Mouse (Mus musculus) C3H10T1/2 (cell line): ENCODE data around the gene Acvr2b. TPM values are rescaled to one million over a fixed set of nuclear protein-coding genes. Genes with fewer than 3 reads are reported as not detected.

Source experiments
- polyA plus RNA-seq, 2 experiments: library from polyadenylated mRNA; unstranded; fragments of >200 nt; fragmentation: generic; extraction: Trizol; gene quantifications; one replicate each; pipeline ENCODE4 v1.2.1; 2012; ENCODE audit warnings: missing spikeins in 2 of 2

Acvr2b gene
- 1 to 10 TPM; 1.9 to 2.7 TPM for polyA plus RNA-seq

DNA sequence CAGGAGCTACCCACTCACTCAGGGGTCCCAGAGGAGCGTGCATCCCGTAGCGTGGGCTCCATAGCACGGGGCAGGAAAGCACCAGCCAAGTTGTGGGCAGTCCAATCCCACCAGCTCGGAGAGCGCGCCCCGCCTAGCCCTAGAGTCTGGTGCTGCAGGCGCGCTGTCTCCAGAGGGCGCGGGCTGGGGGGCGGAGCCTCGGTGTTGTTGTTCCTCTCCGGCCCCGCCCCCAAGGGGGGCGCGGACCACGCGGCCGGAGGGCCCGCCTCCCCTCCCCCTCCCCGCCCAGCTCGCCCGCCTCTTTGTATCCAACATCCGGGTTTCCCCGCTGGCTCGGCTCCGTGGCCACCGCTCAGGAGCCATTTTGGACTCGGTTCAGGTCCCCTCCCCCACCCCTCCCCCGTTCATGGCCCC lies at the start of gene Acvr2b:
Acvr2b (plus strand) TSS at position 318 of the 414 bp plus-strand sequence.

DNA sequence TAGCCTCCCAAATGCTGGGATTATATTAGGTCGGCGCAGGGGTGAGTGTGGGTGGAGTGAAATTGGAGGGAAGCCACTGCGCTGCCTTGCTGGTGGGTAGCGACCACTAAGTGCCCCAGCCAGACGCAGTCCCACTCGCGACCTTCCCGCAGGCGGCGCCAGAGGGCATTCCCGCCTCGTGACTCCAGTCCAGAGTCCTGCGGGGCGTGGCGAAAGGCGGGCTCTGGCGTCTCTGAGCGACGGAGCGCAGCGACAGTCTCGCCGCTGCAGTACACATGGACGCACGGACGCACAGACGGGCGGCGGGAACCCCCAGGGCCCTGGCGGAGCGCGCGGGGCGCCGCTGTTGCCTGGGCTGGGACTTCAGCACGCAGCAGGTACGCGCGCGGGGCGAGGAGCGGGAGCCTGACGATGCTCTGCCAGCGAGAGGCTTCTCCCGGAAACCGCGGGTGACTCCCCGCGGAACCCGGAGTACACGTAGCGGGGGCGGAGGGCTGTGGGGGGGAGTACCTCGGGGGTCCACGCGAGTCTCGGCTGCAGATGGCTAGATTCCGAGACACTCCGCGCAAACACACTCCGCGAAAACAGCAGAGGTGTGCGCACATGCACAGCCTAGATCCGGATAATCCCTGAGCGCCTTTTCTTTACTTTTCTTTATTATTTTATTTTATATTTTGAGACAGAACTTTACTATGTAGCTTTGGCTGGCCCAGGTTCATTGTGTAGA lies 44.4 kb upstream of the Acvr2b start, which contains the start of gene Xylb:
Xylb (plus strand) TSS at position 51 of the 727 bp plus-strand sequence.

DNA sequence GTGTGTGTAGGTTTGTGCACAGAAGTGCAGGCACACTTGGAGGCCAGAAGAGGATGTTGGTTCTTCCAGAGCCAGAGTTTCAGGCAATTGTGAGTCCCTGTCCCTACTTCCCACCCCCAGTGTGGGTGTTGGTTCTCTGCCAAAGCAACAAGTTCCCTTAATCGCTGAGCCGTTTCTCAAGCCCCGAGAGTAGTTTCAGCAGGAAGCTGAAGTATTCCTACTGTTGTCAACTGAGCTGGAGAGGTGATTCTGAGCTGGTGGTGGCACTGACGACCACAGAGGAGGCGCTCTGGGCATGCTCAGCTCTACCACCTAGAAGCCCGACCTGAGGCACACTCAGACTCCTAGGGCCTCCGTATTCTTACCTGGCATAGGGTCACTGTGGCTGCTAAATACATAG lies 36.6 kb upstream of the Acvr2b start, which contains the start of gene Slc22a14:
Slc22a14 (minus strand) TSS at position 270 of the 400 bp plus-strand sequence.

DNA sequence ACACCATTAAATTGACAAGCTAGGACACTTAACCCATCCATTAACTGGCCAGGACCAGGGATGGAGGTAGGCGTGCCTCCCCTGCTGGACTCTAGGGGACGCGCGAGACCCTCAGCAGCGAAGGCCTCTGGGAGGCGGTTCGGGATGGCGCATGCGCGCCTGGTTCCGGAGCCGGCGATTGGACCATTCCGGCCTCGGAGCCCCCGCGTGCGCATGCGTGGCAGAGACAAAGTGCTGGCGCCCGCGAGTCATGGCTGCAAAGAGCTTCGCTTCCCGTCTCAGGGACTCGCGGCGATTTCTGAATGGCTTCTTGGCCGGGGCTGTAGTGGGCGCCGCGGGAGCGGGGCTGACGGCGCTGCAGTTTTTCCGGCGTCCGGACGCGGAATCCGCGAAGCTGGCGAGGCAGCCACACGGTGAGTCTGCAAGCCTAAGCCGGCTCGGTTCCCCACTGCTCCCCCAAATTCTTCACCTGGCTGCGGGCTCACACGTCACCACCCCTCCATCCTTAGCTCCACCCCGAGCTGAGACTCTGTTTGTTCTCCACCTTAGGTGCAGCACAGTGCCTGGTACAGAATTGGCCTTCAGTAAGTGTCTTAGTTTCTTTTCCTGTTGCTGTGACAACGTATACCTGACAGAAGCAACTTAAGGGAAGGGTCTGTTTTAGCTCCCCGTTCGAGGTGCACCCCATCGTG lies 43.0 kb downstream of the Acvr2b start, which contains the start of gene Exog:
Exog (plus strand) TSS at position 206 of the 692 bp plus-strand sequence.

Other genes starting within 250 kb of the Acvr2b start
- gene Acaa1b, start 245.0 kb upstream of the Acvr2b start, polyA plus RNA-seq, result 1 to 10 TPM; 1.5 to 1.6 TPM
- not detected for gene Gm47289, start 243.0 kb upstream of the Acvr2b start, polyA plus RNA-seq
- not detected for gene Slc22a13, start 193.0 kb upstream of the Acvr2b start, polyA plus RNA-seq
- gene Oxsr1, start 79.7 kb upstream of the Acvr2b start, polyA plus RNA-seq, result 1 to 10 TPM; 1.5 to 7.9 TPM
- gene Acaa1a, start 62.4 kb upstream of the Acvr2b start, polyA plus RNA-seq, result 10 to 100 TPM; 30.6 to 66.9 TPM
- gene Myd88, start 60.7 kb upstream of the Acvr2b start, polyA plus RNA-seq, result 10 to 100 TPM; 13.9 to 25.7 TPM
- 1 to 10 TPM; 1.3 to 1.4 TPM for gene Xylb, start 44.7 kb upstream of the Acvr2b start, polyA plus RNA-seq
- gene Slc22a14, start 36.6 kb upstream of the Acvr2b start, polyA plus RNA-seq, result not detected
- 1 to 10 TPM; 2.7 to 5.0 TPM for gene Exog, start 42.8 kb downstream of the Acvr2b start, polyA plus RNA-seq
- not detected for gene Scn5a, start 176.9 kb downstream of the Acvr2b start, polyA plus RNA-seq